Mouse (Mus musculus): ENCODE measurements around the gene Cand2. TPM values are rescaled to one million over a fixed set of nuclear protein-coding genes. Genes with fewer than 3 reads are reported as not detected.
A peak's percentile ranks its signal among the peaks of the same experiment; 100 is the strongest.
"Not testable (repeated sequence)": the region's sequence is repeated elsewhere in the genome, so short reads cannot be mapped to it uniquely, and the experiment has no call there.

Gene Cand2
- polyA plus RNA-seq, 1 experiment from 2014 or later, result 20.2 TPM

DNA sequence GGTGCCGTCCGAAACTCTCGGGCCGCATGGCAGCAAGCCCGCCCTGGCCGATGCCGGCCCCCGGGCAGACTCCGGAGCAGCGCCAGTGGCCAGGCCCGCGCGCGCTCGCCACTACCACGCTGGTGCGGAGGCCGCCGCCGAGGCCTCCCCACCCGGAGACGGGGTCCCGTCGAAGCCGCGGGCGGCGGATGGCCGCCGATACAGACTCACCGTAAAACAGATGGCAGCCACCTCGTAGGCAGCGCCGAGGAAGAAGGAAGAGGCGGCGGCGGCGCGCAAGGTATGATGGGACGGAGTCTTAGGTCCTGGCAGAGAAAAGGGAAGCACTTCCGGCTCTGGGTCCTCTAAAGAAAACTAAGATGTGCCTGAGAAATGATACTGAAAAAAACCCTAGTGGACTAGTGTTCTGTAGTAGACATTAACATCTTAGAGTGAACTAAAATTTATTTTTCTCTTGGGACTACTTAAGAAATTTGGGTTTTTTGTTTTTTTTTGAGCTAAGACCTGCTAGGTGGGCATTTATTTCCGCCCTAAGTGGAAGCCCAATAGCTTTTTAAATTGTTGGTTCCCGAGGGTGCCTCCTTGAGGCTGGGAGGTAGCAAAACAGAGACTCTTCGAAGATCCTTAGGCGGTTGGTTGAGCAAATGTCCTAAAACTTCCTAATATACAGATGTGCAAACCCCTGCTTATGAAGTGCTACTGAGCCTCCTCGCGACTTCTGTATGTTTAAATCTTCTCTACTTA lies 34.3 kb downstream of the Cand2 start, which contains the start of gene Rpl32:
Gene Rpl32, minus strand, starts transcription at position 260 of the 744 bp plus-strand sequence.
- peak within 1 kb of the TSS; percentile 99 for H3K4me3 ChIP-seq (ENCODE audit: low read depth, low read length)
- ATAC-seq (ENCODE audit: low FRiP score) (peak; percentile 82), DNase-seq (ENCODE audit: low spot score) (peak; percentile 92)
- WGBS, result 1% methylated on average over 46 of the region's 47 CpGs
- no peaks in the 10 kb centered on the region for H3K9me3 ChIP-seq (ENCODE audit: control insufficient read depth, low read length)
- H3K27me3 ChIP-seq (ENCODE audit: control insufficient read depth, insufficient read depth, low read length), result no peaks in the 10 kb centered on the region
- H3K4me1 ChIP-seq (replicated peaks; ENCODE audit: control insufficient read depth, insufficient read depth, low read length), result no peaks in the 10 kb centered on the region; the same call in 1 of the 2 replicates
- H3K9ac ChIP-seq (ENCODE audit: low read depth, low read length), result peak within 1 kb of the TSS; percentile 100
- 0 out of 2 replicates have a peak, but pooled peaks cover 4% of the 10 kb centered on the region for H3K36me3 ChIP-seq (ENCODE audit: control insufficient read depth, insufficient read depth, low read length)
- peak within 1 kb of the TSS; percentile 90 for H3K27ac ChIP-seq (ENCODE audit: low read depth, low read length)
- peak within 1 kb of the TSS; percentile 79 for H3K4me2 ChIP-seq (replicated peaks; ENCODE audit: low read depth, low read length)

DNA sequence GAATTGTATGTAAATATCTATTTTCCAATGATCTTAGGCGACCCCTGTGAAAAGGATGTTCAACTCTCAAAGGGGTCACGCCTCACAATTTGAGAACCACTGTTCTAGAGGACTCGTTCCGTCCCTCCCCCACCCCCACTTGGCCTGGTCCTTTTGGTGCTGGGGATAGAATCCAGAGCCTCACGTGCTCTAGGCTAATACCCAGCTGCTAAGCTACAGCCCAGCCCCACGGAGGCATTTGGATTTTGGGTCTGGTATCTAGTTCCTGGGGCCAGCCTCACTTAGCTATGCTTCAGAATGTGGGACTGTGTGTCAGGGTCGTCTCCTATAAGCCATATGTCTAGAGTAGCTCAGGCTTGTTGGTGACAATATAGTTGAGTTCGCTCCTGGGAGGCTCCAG lies 37.3 kb downstream of the Cand2 start:
- no peaks in the 10 kb centered on the region for H3K36me3 ChIP-seq (ENCODE audit: control insufficient read depth, insufficient read depth, low read length)
- no peaks in the 10 kb centered on the region for H3K9me3 ChIP-seq (ENCODE audit: control insufficient read depth, low read length)
- H3K27me3 ChIP-seq (ENCODE audit: control insufficient read depth, insufficient read depth, low read length), result no peaks in the 10 kb centered on the region
- ATAC-seq (ENCODE audit: low FRiP score) (no peak), DNase-seq (ENCODE audit: low spot score) (no peak)
- H3K9ac ChIP-seq (ENCODE audit: low read depth, low read length), result no peak overlapping the region
- no peak overlapping the region for H3K27ac ChIP-seq (ENCODE audit: low read depth, low read length)
- H3K4me3 ChIP-seq (ENCODE audit: low read depth, low read length), result no peak overlapping the region
- H3K4me2 ChIP-seq (replicated peaks; ENCODE audit: low read depth, low read length), result no peak overlapping the region
- no peaks in the 10 kb centered on the region; the same call in 1 of the 2 replicates for H3K4me1 ChIP-seq (replicated peaks; ENCODE audit: control insufficient read depth, insufficient read depth, low read length)
- WGBS, result 74% methylated on average over 8 of the region's 8 CpGs

DNA sequence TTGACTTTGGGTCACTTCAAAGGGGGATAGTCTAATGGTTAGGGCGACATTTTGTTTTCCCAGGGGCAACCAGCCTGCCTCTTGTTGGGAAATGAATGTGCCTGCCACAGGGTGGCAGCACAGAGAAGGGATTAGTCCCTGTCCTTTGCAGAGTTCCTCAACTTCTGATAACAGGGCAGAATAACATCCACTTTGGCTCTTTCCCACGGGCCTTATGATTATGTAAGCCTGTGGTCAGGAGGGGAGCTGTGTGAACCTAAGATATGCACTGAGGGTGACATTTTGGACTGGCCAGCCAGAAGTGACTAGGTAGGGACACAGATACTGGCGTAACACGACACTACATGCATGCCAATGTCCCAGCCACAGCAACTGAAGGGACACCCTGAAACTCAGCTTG lies 39.8 kb downstream of the Cand2 start:
- Histone ChIP-seq H3K27ac (ENCODE audit: low read depth, low read length) (no peak overlapping the region), H3K4me3 (ENCODE audit: low read depth, low read length) (no peak overlapping the region), H3K9ac (ENCODE audit: low read depth, low read length) (no peak overlapping the region; the same call in 1 of the 2 replicates), H3K36me3 (ENCODE audit: control insufficient read depth, insufficient read depth, low read length) (no peaks in the 10 kb centered on the region), H3K9me3 (ENCODE audit: control insufficient read depth, low read length) (no peaks in the 10 kb centered on the region), H3K27me3 (ENCODE audit: control insufficient read depth, insufficient read depth, low read length) (no peaks in the 10 kb centered on the region), H3K4me1 (replicated peaks; ENCODE audit: control insufficient read depth, insufficient read depth, low read length) (no peaks in the 10 kb centered on the region), H3K4me2 (replicated peaks; ENCODE audit: low read depth, low read length) (no peak overlapping the region)
- 31% methylated on average over 4 of the region's 4 CpGs for WGBS
- peak; percentile 64 for DNase-seq (ENCODE audit: low spot score)
- ATAC-seq (ENCODE audit: low FRiP score), result 0 out of 2 replicates have a peak, but pooled peaks have one; percentile 18

DNA sequence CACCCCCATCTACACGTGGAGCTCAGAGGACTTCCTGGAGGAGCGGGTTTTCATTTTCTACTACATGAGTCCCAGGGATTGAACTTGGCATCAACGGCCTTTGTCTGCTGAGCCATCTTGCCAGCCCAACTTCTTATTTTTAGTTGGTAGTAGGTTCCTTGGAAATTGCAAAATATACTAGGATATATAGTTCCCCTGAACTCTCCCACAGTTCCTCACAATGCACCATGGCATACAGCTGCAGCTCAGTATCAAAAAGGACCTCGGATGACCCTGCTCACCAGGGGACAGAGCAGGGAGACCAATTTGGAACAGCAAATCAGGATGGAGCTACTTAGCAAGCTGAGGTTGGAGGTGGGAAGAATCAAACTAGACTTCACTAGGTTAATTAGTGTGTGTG lies 40.7 kb downstream of the Cand2 start:
- no peak for DNase-seq (ENCODE audit: low spot score)
- Histone ChIP-seq H3K4me2 (replicated peaks; ENCODE audit: low read depth, low read length) (no peak overlapping the region), H3K27me3 (ENCODE audit: control insufficient read depth, insufficient read depth, low read length) (no peaks in the 10 kb centered on the region), H3K27ac (ENCODE audit: low read depth, low read length) (no peak overlapping the region), H3K9me3 (ENCODE audit: control insufficient read depth, low read length) (no peaks in the 10 kb centered on the region), H3K4me3 (ENCODE audit: low read depth, low read length) (no peak overlapping the region), H3K4me1 (replicated peaks; ENCODE audit: control insufficient read depth, insufficient read depth, low read length) (no peaks in the 10 kb centered on the region), H3K9ac (ENCODE audit: low read depth, low read length) (no peak overlapping the region), H3K36me3 (ENCODE audit: control insufficient read depth, insufficient read depth, low read length) (no peaks in the 10 kb centered on the region)
- WGBS, result 77% methylated on average over 4 of the region's 4 CpGs
- ATAC-seq (ENCODE audit: low FRiP score), result no peak

DNA sequence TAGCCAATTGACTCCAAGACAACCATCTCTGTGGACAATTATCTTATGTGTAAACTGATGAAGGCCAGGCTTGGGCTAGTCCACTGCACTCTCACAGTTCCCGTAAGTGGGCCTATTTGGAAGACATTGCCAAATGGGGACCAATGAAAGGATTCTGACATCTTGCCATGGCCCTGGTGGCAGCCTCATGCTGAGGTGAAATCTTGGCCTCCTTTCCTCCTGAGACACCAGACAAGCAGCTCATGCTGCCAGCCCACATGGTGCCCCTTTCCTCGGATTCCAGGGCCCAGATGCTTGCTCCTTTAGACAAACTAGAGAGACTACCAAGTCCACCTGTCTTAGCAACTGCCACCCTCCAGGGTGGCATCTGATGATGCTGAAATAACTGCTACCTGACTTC lies 43.8 kb downstream of the Cand2 start:
- Histone ChIP-seq H3K27ac (ENCODE audit: low read depth, low read length) (no peak overlapping the region), H3K4me1 (replicated peaks; ENCODE audit: control insufficient read depth, insufficient read depth, low read length) (no peaks in the 10 kb centered on the region), H3K4me2 (replicated peaks; ENCODE audit: low read depth, low read length) (no peak overlapping the region), H3K4me3 (ENCODE audit: low read depth, low read length) (no peak overlapping the region), H3K27me3 (ENCODE audit: control insufficient read depth, insufficient read depth, low read length) (no peaks in the 10 kb centered on the region), H3K9me3 (ENCODE audit: control insufficient read depth, low read length) (no peaks in the 10 kb centered on the region), H3K9ac (ENCODE audit: low read depth, low read length) (no peak overlapping the region), H3K36me3 (ENCODE audit: control insufficient read depth, insufficient read depth, low read length) (no peaks in the 10 kb centered on the region)
- ATAC-seq (ENCODE audit: low FRiP score) (no peak), DNase-seq (ENCODE audit: low spot score) (no peak)
- WGBS, result 70% methylated on average over 2 of the region's 2 CpGs

DNA sequence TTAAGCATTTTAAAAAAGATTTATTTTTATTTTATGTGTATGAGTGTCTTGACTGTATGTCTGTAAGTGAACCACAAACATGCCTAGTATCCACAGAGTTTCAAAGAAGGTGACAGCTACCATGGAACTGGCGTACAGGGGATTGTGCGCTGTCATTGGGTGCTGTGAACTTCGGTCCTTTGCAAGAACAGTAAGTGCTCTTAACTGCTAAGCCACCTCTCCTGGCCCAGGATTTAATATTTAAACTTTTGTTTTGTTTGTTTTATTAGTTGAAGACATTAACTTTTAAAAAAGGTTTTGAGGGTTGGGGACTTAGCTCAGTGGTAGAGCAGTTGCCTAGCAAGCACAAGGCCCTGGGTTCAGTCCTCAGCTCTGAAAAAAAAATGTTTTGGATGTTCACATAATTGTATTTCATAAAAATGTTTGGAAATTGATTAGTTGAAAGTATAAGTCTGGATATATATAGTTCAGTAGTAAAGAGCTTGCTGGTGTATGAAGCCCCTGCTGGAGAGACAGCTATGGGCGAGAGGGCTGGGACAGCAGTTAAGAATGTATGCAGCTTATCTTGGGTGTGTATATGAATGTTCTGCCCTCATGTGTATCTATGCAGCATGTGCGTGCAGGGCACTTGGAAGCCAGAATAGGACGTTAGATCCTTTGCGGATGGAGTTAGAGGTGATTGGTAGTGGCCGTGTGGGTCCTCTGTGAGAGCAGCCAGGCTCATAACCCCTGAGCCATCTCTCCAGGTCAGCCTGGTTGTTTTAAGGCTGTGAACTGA lies 47.1 kb downstream of the Cand2 start:
- H3K4me3 ChIP-seq (ENCODE audit: low read depth, low read length), result no peak overlapping the region
- no peak for ATAC-seq (ENCODE audit: low FRiP score)
- no peak overlapping the region for H3K9ac ChIP-seq (ENCODE audit: low read depth, low read length)
- WGBS, result 89% methylated on average over 8 of the region's 8 CpGs
- no peaks in the 10 kb centered on the region for H3K27me3 ChIP-seq (ENCODE audit: control insufficient read depth, insufficient read depth, low read length)
- no peaks in the 10 kb centered on the region for H3K36me3 ChIP-seq (ENCODE audit: control insufficient read depth, insufficient read depth, low read length)
- H3K4me2 ChIP-seq (replicated peaks; ENCODE audit: low read depth, low read length), result no peak overlapping the region
- no peaks in the 10 kb centered on the region for H3K9me3 ChIP-seq (ENCODE audit: control insufficient read depth, low read length)
- no peak overlapping the region for H3K27ac ChIP-seq (ENCODE audit: low read depth, low read length)
- no peak for DNase-seq (ENCODE audit: low spot score)
- H3K4me1 ChIP-seq (replicated peaks; ENCODE audit: control insufficient read depth, insufficient read depth, low read length), result no peaks in the 10 kb centered on the region

DNA sequence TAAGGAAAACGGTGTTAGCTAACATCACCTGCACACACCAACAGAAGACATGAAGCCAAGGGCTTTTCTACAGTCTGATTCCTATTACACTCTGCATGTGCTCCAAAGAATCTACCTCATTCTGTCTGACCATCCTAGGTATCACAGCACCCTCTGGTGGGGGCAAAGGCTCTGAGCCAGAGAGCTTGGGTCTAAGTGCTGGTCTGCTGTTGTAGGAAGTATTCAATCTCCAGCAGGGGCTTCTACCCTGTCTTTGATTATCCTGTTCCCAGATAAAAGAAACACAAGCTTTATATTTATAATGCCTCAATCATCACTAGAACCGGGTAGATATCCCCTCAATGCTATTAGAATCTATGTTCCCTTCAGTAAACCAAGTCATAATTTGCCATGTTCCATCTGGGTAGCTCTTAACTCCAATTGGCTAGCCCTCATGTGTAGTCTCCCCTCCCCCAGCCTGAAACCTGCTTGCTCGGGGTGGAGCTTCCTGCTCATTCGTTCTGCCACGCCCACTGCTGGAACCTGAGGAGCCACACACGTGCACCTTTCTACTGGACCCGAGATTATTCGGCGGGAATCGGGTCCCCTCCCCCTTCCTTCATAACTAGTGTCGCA lies 49.6 kb downstream of the Cand2 start:
- peak; percentile 92 for ATAC-seq (ENCODE audit: low FRiP score)
- not testable (repeated sequence) for H3K4me2 ChIP-seq (replicated peaks; ENCODE audit: low read depth, low read length)
- 1% methylated on average over 4 of the region's 11 CpGs for WGBS

DNA sequence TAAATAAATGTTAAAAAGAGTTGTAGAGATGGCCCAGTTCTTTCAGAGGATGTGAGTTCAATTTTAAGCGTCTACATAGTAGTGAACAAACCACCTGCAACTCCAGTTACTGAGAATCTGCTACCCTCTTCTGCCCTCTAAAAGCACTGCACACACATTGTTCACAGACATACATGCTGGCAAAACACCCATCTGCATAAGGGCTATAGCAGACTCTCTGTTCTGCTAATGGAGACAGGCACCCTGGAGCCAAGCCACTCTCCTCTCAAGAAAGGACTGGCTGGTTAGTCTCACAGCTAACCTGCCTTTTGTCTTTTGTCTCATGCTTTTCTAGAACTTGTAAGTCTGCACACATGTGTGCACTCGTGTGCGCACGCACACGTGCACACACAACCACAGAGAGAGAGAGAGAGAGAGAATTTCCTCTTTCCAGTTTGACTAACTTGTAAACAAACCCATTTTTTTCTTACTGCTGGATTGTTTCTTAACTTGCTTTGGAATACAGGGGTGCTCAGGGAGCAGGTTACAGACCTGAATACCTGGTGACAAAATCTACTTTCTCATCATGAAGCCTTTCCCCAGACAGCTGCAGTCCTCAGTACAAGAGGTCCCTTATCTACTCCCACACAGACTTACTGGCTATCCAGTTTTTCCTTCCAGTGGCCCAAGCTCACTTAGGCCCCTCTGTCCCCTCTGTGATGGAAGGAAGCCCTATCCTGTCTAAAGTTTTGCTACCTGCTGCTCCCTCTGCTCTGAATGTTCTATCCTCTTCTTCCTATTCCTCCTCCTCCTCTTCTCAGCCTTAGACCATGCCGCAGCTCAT lies 56.7 kb downstream of the Cand2 start:
- ATAC-seq (ENCODE audit: low FRiP score) (no peak), DNase-seq (ENCODE audit: low spot score) (no peak)
- H3K4me2 ChIP-seq (replicated peaks; ENCODE audit: low read depth, low read length), result no peak overlapping the region
- H3K4me1 ChIP-seq (replicated peaks; ENCODE audit: control insufficient read depth, insufficient read depth, low read length), result no peaks in the 10 kb centered on the region
- H3K9me3 ChIP-seq (ENCODE audit: control insufficient read depth, low read length), result no peaks in the 10 kb centered on the region
- WGBS, result 85% methylated on average over 6 of the region's 6 CpGs
- no peak overlapping the region for H3K27ac ChIP-seq (ENCODE audit: low read depth, low read length)
- no peaks in the 10 kb centered on the region for H3K36me3 ChIP-seq (ENCODE audit: control insufficient read depth, insufficient read depth, low read length)
- H3K27me3 ChIP-seq (ENCODE audit: control insufficient read depth, insufficient read depth, low read length), result no peaks in the 10 kb centered on the region
- H3K9ac ChIP-seq (ENCODE audit: low read depth, low read length), result no peak overlapping the region
- no peak overlapping the region for H3K4me3 ChIP-seq (ENCODE audit: low read depth, low read length)

More for the DNA sequence above, 49.6 kb downstream of the Cand2 start:
- H3K9me3 ChIP-seq (ENCODE audit: control insufficient read depth, low read length); H3K4me3 ChIP-seq (ENCODE audit: low read depth, low read length); H3K27me3 ChIP-seq (ENCODE audit: control insufficient read depth, insufficient read depth, low read length); H3K27ac ChIP-seq (ENCODE audit: low read depth, low read length); H3K4me1 ChIP-seq (replicated peaks; ENCODE audit: control insufficient read depth, insufficient read depth, low read length); H3K9ac ChIP-seq (ENCODE audit: low read depth, low read length); H3K36me3 ChIP-seq (ENCODE audit: control insufficient read depth, insufficient read depth, low read length): not testable (repeated sequence)
- DNase-seq (ENCODE audit: low spot score), result peak; percentile 85

Data from hindbrain, embryonic 11.5 days (tissue).